8 mouse cellular contexts compared by ENCODE assay signal in the genomic region with DNA sequence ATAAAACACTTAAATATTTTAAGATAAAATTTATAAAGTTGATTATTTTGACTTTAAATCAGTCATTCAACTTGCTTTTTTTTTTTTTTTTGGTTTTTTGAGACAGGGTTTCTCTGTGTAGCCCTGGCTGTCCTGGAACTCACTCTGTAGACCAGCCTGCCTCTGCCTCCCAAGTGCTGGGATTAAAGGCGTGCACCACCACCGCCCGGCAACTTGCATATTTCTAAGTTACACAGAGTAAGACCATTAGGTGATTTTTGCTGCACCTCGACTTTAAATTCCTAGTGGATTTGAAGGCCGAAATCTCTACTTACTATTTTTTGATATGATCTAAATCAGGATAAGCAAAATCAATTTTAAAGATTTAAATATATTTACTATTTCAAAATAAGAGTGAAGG. TPM values are rescaled to one million over a fixed set of nuclear protein-coding genes. Genes with fewer than 3 reads are reported as not detected.
A peak's percentile ranks its signal among the peaks of the same experiment; 100 is the strongest.
DNase-seq lines count a peak whose midpoint lies in the region; ATAC-seq and TF ChIP-seq lines count a peak whose summit lies in the region.

No protein-coding gene starts in this region.

- H3K4me1 ChIP-seq in CH12.LX (ENCODE audit: control insufficient read depth in 1 of 2, insufficient read depth in 2 of 2), result peaks cover 0 to 12% of the 10 kb centered on the region in 2 experiments; a peak in 2 of 4 replicates
- peaks cover 8% of the 10 kb centered on the region for H3K4me1 ChIP-seq in forebrain, embryonic 15.5 days
- peaks cover 9% of the 10 kb centered on the region for H3K4me1 ChIP-seq in liver, embryonic 12.5 days

- no peak for TF ChIP-seq EP300 in CH12.LX (IDR thresholded peaks at IDR 0.05; ENCODE audit: low read length)

- no peak overlapping the region for H3K27ac ChIP-seq in CH12.LX (ENCODE audit: insufficient read depth, low read depth)
- no peak overlapping the region for H3K27ac ChIP-seq in forebrain, embryonic 15.5 days (replicated peaks)
- H3K27ac ChIP-seq in liver, embryonic 12.5 days, result no peak overlapping the region

- dilution Hi-C loops in CH12.LX (cut with MboI; ENCODE audit: extremely low pct_ligation_motif_present, extremely low pct_unique_long_range_greater_than_20kb, low sequenced_read_pairs), result no loop called here

- intact Hi-C loops in left cerebral cortex, postnatal 14 days (cut with DNase I), result no loop called here

- H3K9ac ChIP-seq in CH12.LX (ENCODE audit: insufficient read depth, low read depth), result no peak overlapping the region
- no peak overlapping the region for H3K9ac ChIP-seq in forebrain, embryonic 15.5 days (replicated peaks)
- H3K9ac ChIP-seq in liver, embryonic 12.5 days, result no peak overlapping the region

- in situ Hi-C loops in CH12.LX (cut with MboI; ENCODE audit: low pct_ligation_motif_present, low pct_unique_long_range_greater_than_20kb, low sequenced_read_pairs), result no loop called here

- H3K9me3 ChIP-seq in CH12.LX (replicated peaks; ENCODE audit: low read length), result no peaks in the 10 kb centered on the region
- no peaks in the 10 kb centered on the region for H3K9me3 ChIP-seq in forebrain, embryonic 15.5 days
- H3K9me3 ChIP-seq in liver, embryonic 12.5 days (replicated peaks), result no peaks in the 10 kb centered on the region

- peak overlapping the region; percentile 89; the same call in 1 of the 2 replicates for H3K4me2 ChIP-seq in CH12.LX (ENCODE audit: insufficient read depth, low read depth, poor library complexity, severe bottlenecking)
- peak overlapping the region; percentile 62 for H3K4me2 ChIP-seq in forebrain, embryonic 15.5 days (replicated peaks)
- peak overlapping the region; percentile 84 for H3K4me2 ChIP-seq in liver, embryonic 12.5 days

- H3K4me3 ChIP-seq in CH12.LX (replicated peaks in 1 of 3; ENCODE audit: low read depth in 2 of 3, low read length in 2 of 3, poor library complexity in 1 of 3), result peak overlapping the region; percentile 68 to 100 (median 88)
- peak overlapping the region; percentile 57 for H3K4me3 ChIP-seq in forebrain, embryonic 15.5 days
- H3K4me3 ChIP-seq in liver, embryonic 12.5 days, result peak overlapping the region; percentile 66

- no peaks in the 10 kb centered on the region for H3K27me3 ChIP-seq in CH12.LX (replicated peaks)
- H3K27me3 ChIP-seq in forebrain, embryonic 15.5 days, result no peaks in the 10 kb centered on the region
- no peaks in the 10 kb centered on the region for H3K27me3 ChIP-seq in liver, embryonic 12.5 days (replicated peaks)

- TF ChIP-seq POLR2A in CH12.LX (IDR thresholded peaks at IDR 0.05; ENCODE audit: low read depth, low read length), result no peak

- WGBS in forebrain, embryonic 15.5 days, result 88% methylated on average over 5 of the region's 5 CpGs
- WGBS in liver, embryonic 12.5 days (ENCODE audit: insufficient replicate concordance), result 81% methylated on average over 5 of the region's 5 CpGs

- peak; percentile 9 to 19 for DNase-seq in cerebellum, postnatal 14 days
- no peak for DNase-seq in cerebellum, postnatal 10 days
- no peak for DNase-seq in CH12.LX (ENCODE audit: extremely low read depth)
- DNase-seq in right cerebral cortex, adult 2 months (ENCODE audit: low spot score in 2 of 2), result no peak
- no peak for DNase-seq in left cerebral cortex, postnatal 14 days (ENCODE audit: low spot score in 2 of 2)
- DNase-seq in adrenal gland, postnatal 4 days (ENCODE audit: low spot score in 2 of 2), result no peak

- TF ChIP-seq RAD21 in CH12.LX (IDR thresholded peaks at IDR 0.05; ENCODE audit: low read depth, low read length), result no peak

- TF ChIP-seq CTCF in CH12.LX (conservative IDR thresholded peaks at IDR 0.05 in 1 of 2, IDR thresholded peaks at IDR 0.05 in 1 of 2; ENCODE audit: low read depth in 2 of 2, low read length in 2 of 2), result no peak

- H3K79me2 ChIP-seq in CH12.LX (replicated peaks; ENCODE audit: control insufficient read depth, extremely low read depth, insufficient read depth, poor library complexity, severe bottlenecking), result no peaks in the 10 kb centered on the region

- peaks cover 0 to 6% of the 10 kb centered on the region in 2 experiments for H3K36me3 ChIP-seq in CH12.LX (replicated peaks in 1 of 2; ENCODE audit: control insufficient read depth in 1 of 2, insufficient read depth in 1 of 2, low read length in 1 of 2)
- no peaks in the 10 kb centered on the region for H3K36me3 ChIP-seq in forebrain, embryonic 15.5 days
- no peaks in the 10 kb centered on the region for H3K36me3 ChIP-seq in liver, embryonic 12.5 days

- no peak for ATAC-seq in forebrain, embryonic 15.5 days (replicated peaks)
- ATAC-seq in liver, embryonic 12.5 days, result no peak

TF ChIP-seq in CH12.LX, 34 proteins besides CTCF, POLR2A, EP300 and RAD21:
- TF ChIP-seq E2F4 (IDR thresholded peaks at IDR 0.05; ENCODE audit: insufficient replicate concordance, low read depth, low read length), result no peak
- TF ChIP-seq GABPA (IDR thresholded peaks at IDR 0.05; ENCODE audit: insufficient replicate concordance, low read depth, low read length), result no peak

RNA-seq across cellular contexts. Expression of a gene that starts 0.6 kb away (rescaled TPM):
- total RNA-seq in CH12.LX (2012; rRNA removed), result 10.6 and 11.9 TPM in 2 replicates
- 12.0 and 26.4 TPM in 2 replicates for total RNA-seq in CH12.LX (2014; rRNA removed)
- polyA plus RNA-seq in CH12.LX (2012; ENCODE audit: insufficient read length, low read depth), result 14.0 and 20.3 TPM in 2 replicates
- polyA plus RNA-seq in forebrain, embryonic 15.5 days (2015; fragmentation: Nextera tagmentation; extraction: Ambion mirVana), result 34.2 and 36.0 TPM in 2 replicates
- 22.4 and 24.2 TPM in 2 replicates for polyA plus RNA-seq in liver, embryonic 12.5 days (2016; fragmentation: Nextera tagmentation; extraction: Ambion mirVana)
- 10 to 100 TPM; 38.5 to 40.7 TPM for total RNA-seq in left cerebral cortex, postnatal 14 days (2021)
- total RNA-seq in adrenal gland, postnatal 4 days (2021), result 10 to 100 TPM; 57.4 to 75.0 TPM

Comparison
In these comparisons a context has a peak if more than half of its experiments do, and no peak if none do; other contexts are left out.
1. DNase-seq: peak in cerebellum, postnatal 14 days (2 of 2); none in cerebellum, postnatal 10 days (0 of 2), CH12.LX (single experiment), right cerebral cortex, adult 2 months (0 of 2), left cerebral cortex, postnatal 14 days (0 of 2) and adrenal gland, postnatal 4 days (0 of 2).
2. Peak in every context shown above with its lines, with median percentiles within 50 percentile points of each other: H3K4me2 ChIP-seq and H3K4me3 ChIP-seq.